In the genomic region with DNA sequence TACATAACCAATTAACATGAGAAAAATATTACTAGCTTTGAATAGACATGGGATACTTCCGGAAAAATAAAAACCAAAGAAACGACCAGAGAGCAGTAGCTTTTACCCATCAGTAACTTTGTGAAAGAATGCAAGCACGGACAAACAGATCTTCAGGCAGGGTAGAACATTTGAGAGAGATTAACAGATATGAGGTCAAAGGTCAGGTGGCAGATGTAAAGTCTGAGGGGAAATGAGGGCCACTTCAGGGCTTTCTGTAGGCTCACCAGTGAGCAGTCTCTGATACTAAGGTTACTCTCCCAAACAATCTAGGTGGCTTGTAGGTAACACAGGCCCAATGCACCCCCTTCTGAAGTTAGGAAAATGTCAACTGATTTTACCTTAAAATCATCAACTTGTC, we compare ENCODE assay signal across 21 mouse cellular contexts. TPM values are rescaled to one million over a fixed set of nuclear protein-coding genes. Genes with fewer than 3 reads are reported as not detected.
DNase-seq lines count a peak whose midpoint lies in the region; ATAC-seq and TF ChIP-seq lines count a peak whose summit lies in the region.
"Had no signal": no experiment of that assay in that cellular context is flagged by ENCODE, and none has a peak within 500 bp of the region (broad histone marks: within the 10 kb centered on the region; RNA-seq: fewer than 3 reads in every experiment).

No protein-coding gene starts in this region.

- no peaks in the 10 kb centered on the region; the same call in 1 of the 2 replicates for H3K4me1 ChIP-seq in kidney, adult 2 months (ENCODE audit: control insufficient read depth, insufficient read depth, low read length)
- H3K4me1 ChIP-seq in kidney, embryonic 15.5 days = peaks cover 16% of the 10 kb centered on the region
- H3K4me1 ChIP-seq: embryonic facial prominence, embryonic 12.5 days had no signal

- WGBS in kidney, adult 2 months = 34% methylated on average over 3 of the region's 3 CpGs
- 31% methylated on average over 3 of the region's 3 CpGs for WGBS in kidney, embryonic 15.5 days

- TF ChIP-seq CTCF in kidney, adult 2 months (conservative IDR thresholded peaks at IDR 0.05; ENCODE audit: insufficient read depth, insufficient read length, low read depth, low read length) = no peak
- TF ChIP-seq CTCF in gastrocnemius, adult 2 months (IDR thresholded peaks at IDR 0.05) = no peak

- H3K27ac ChIP-seq in kidney, adult 2 months (ENCODE audit: insufficient read depth, low read depth, low read length) = no peak overlapping the region
- H3K27ac ChIP-seq in kidney, embryonic 15.5 days = no peak overlapping the region
- H3K27ac ChIP-seq in gastrocnemius, adult 2 months = no peak overlapping the region
- H3K27ac ChIP-seq: embryonic facial prominence, embryonic 12.5 days; embryonic facial prominence, embryonic 15.5 days; forebrain, embryonic 12.5 days; forebrain, embryonic 15.5 days; hindbrain, embryonic 12.5 days; hindbrain, embryonic 15.5 days had no signal

- H3K27me3 ChIP-seq in kidney, adult 2 months (replicated peaks; ENCODE audit: control insufficient read depth, insufficient read depth, low read length) = no peaks in the 10 kb centered on the region
- H3K27me3 ChIP-seq in kidney, embryonic 15.5 days = no peaks in the 10 kb centered on the region
- H3K27me3 ChIP-seq: embryonic facial prominence, embryonic 12.5 days; embryonic facial prominence, embryonic 15.5 days; forebrain, embryonic 12.5 days; forebrain, embryonic 15.5 days; hindbrain, embryonic 12.5 days; hindbrain, embryonic 15.5 days had no signal

- H3K36me3 ChIP-seq in kidney, adult 2 months (ENCODE audit: control insufficient read depth, insufficient read depth, low read length) = no peaks in the 10 kb centered on the region
- peaks cover 19% of the 10 kb centered on the region for H3K36me3 ChIP-seq in kidney, embryonic 15.5 days
- H3K36me3 ChIP-seq: forebrain, embryonic 12.5 days; forebrain, embryonic 15.5 days; hindbrain, embryonic 12.5 days; hindbrain, embryonic 15.5 days had no signal

- no peak for TF ChIP-seq POLR2A in kidney, adult 2 months (IDR thresholded peaks at IDR 0.05; ENCODE audit: low read depth, low read length)

- intact Hi-C loops in gastrocnemius, adult 2 months (cut with DNase I) = no loop called here

- no peak overlapping the region for H3K4me2 ChIP-seq in kidney, embryonic 15.5 days
- H3K4me2 ChIP-seq: embryonic facial prominence, embryonic 12.5 days; embryonic facial prominence, embryonic 15.5 days; forebrain, embryonic 12.5 days; forebrain, embryonic 15.5 days; heart, embryonic 11.5 days; hindbrain, embryonic 12.5 days; hindbrain, embryonic 15.5 days had no signal

- ATAC-seq in kidney, embryonic 15.5 days (replicated peaks; ENCODE audit: low FRiP score) = no peak
- ATAC-seq: activated CD4-positive, CD25-positive, alpha-beta regulatory T cell, adult 4 months; forebrain, embryonic 15.5 days had no signal

- DNase-seq in kidney, adult 2 months = peak; percentile 13
- DNase-seq in testis, postnatal 10 days (ENCODE audit: low spot score) = peak; percentile 32
- no peak for DNase-seq in testis, postnatal 14 days (ENCODE audit: low spot score)
- DNase-seq in mesoderm, embryonic 11.5 days (ENCODE audit: low read depth, low spot score) = peak; percentile 55
- DNase-seq in gastrocnemius, adult 2 months = no peak
- DNase-seq in right cerebral cortex, adult 2 months (ENCODE audit: low spot score in 2 of 2) = no peak
- DNase-seq: adrenal gland, adult 8-10 months; adrenal gland, postnatal 25 days; cerebellum, adult 11-12 months; cerebellum, adult 9-10 months; cerebellum, postnatal 14 days; gastrocnemius, postnatal 14 days had no signal

- H3K9me3 ChIP-seq in kidney, embryonic 15.5 days (replicated peaks) = no peaks in the 10 kb centered on the region
- H3K9me3 ChIP-seq: embryonic facial prominence, embryonic 12.5 days; embryonic facial prominence, embryonic 15.5 days; forebrain, embryonic 12.5 days; forebrain, embryonic 15.5 days; hindbrain, embryonic 12.5 days; hindbrain, embryonic 15.5 days had no signal

- no peak overlapping the region for H3K9ac ChIP-seq in kidney, embryonic 15.5 days
- H3K9ac ChIP-seq: embryonic facial prominence, embryonic 12.5 days; embryonic facial prominence, embryonic 15.5 days; forebrain, embryonic 12.5 days; forebrain, embryonic 15.5 days; hindbrain, embryonic 12.5 days; hindbrain, embryonic 15.5 days had no signal

- no peak overlapping the region for H3K4me3 ChIP-seq in kidney, adult 2 months (ENCODE audit: insufficient read depth, low read depth, low read length)
- H3K4me3 ChIP-seq in kidney, embryonic 15.5 days (replicated peaks) = no peak overlapping the region
- H3K4me3 ChIP-seq in gastrocnemius, adult 2 months = no peak overlapping the region
- H3K4me3 ChIP-seq: embryonic facial prominence, embryonic 12.5 days; embryonic facial prominence, embryonic 15.5 days; forebrain, embryonic 12.5 days; forebrain, embryonic 15.5 days; hindbrain, embryonic 12.5 days; hindbrain, embryonic 15.5 days had no signal

RNA-seq across cellular contexts. Expression of a gene that starts 3.9 kb away (rescaled TPM):
- 0.31 and 0.77 TPM in 2 replicates for polyA plus RNA-seq in kidney, adult 2 months (2012; rRNA removed)
- 17.1 and 18.4 TPM in 2 replicates for polyA plus RNA-seq in kidney, embryonic 15.5 days (2015; fragmentation: Nextera tagmentation; extraction: Ambion mirVana)
- total RNA-seq in gastrocnemius, adult 2 months (2021) = under 1 TPM; 0.42 to 0.48 TPM

Comparison
In these comparisons a context has a peak if more than half of its experiments do, and no peak if none do; other contexts are left out.
1. DNase-seq: peak in kidney, adult 2 months (single experiment), testis, postnatal 10 days (single experiment) and mesoderm, embryonic 11.5 days (single experiment); none in testis, postnatal 14 days (single experiment), gastrocnemius, adult 2 months (single experiment) and right cerebral cortex, adult 2 months (0 of 2).
2. RNA of a gene that starts 3.9 kb away (polyA plus RNA-seq): 17.1 to 18.4 TPM in kidney, embryonic 15.5 days; 0.31 to 0.77 TPM in kidney, adult 2 months; every median in the first group is over 10 times any median in the second.